Comparison of ENCODE assay signal across 12 mouse cellular contexts in genomic region chr3:58253942-58254341, GRCm38 (mm10).
DNase-seq lines count a peak whose midpoint lies in the region; ATAC-seq and TF ChIP-seq lines count a peak whose summit lies in the region.
"Had no signal": no experiment of that assay in that cellular context is flagged by ENCODE, and none has a peak within 500 bp of the region (broad histone marks: within the 10 kb centered on the region; RNA-seq: fewer than 3 reads in every experiment).

No protein-coding gene starts in this region.

- no peak overlapping the region for H3K27ac ChIP-seq in heart, embryonic 16.5 days (ENCODE audit: low read length)
- no peak overlapping the region for H3K27ac ChIP-seq in forebrain, embryonic 15.5 days (replicated peaks)
- no peak overlapping the region for H3K27ac ChIP-seq in stomach, postnatal 0 days (replicated peaks)
- H3K27ac ChIP-seq: forebrain, embryonic 13.5 days; limb, embryonic 10.5 days; macrophage; neural tube, embryonic 12.5 days had no signal

- intact Hi-C loops in left cerebral cortex, postnatal 36 days (cut with DNase I): loop anchor here (2.0 kb wide), 1 partner anchor 161 kb away; the partner anchor contains the start of gene Tsc22d2

- peak; percentile 52 for ATAC-seq in heart, embryonic 16.5 days (replicated peaks; ENCODE audit: extremely low read depth, insufficient read depth, low FRiP score)
- no peak for ATAC-seq in forebrain, embryonic 15.5 days (replicated peaks)
- ATAC-seq in stomach, postnatal 0 days (ENCODE audit: low FRiP score, low TSS enrichment): no peak
- ATAC-seq: forebrain, embryonic 13.5 days had no signal

- H3K4me2 ChIP-seq in heart, embryonic 16.5 days (ENCODE audit: low read depth, low read length): no peak overlapping the region
- H3K4me2 ChIP-seq in forebrain, embryonic 15.5 days (replicated peaks): no peak overlapping the region
- H3K4me2 ChIP-seq in stomach, postnatal 0 days (replicated peaks; ENCODE audit: low read depth): no peak overlapping the region
- H3K4me2 ChIP-seq: forebrain, embryonic 13.5 days; neural tube, embryonic 12.5 days had no signal

- no peaks in the 10 kb centered on the region for H3K9me3 ChIP-seq in heart, embryonic 16.5 days (replicated peaks; ENCODE audit: control insufficient read depth, low read length)
- H3K9me3 ChIP-seq in forebrain, embryonic 15.5 days: no peaks in the 10 kb centered on the region
- no peaks in the 10 kb centered on the region for H3K9me3 ChIP-seq in stomach, postnatal 0 days (ENCODE audit: control insufficient read depth, low read length)
- H3K9me3 ChIP-seq: forebrain, embryonic 13.5 days; limb, embryonic 10.5 days; neural tube, embryonic 12.5 days had no signal

- no peaks in the 10 kb centered on the region for H3K27me3 ChIP-seq in heart, embryonic 16.5 days (ENCODE audit: control insufficient read depth, insufficient read depth, low read length)
- no peaks in the 10 kb centered on the region for H3K27me3 ChIP-seq in forebrain, embryonic 15.5 days
- H3K27me3 ChIP-seq in stomach, postnatal 0 days (ENCODE audit: control insufficient read depth, insufficient read depth, low read length): no peaks in the 10 kb centered on the region
- H3K27me3 ChIP-seq: forebrain, embryonic 13.5 days; neural tube, embryonic 12.5 days had no signal

- WGBS in heart, embryonic 16.5 days: 33% methylated on average over 8 of the region's 8 CpGs
- 73% methylated on average over 8 of the region's 8 CpGs for WGBS in forebrain, embryonic 15.5 days
- WGBS in stomach, postnatal 0 days: 46% methylated on average over 8 of the region's 8 CpGs

- no peak overlapping the region for H3K4me3 ChIP-seq in heart, embryonic 16.5 days (ENCODE audit: low read length)
- H3K4me3 ChIP-seq in forebrain, embryonic 15.5 days: no peak overlapping the region
- no peak overlapping the region for H3K4me3 ChIP-seq in stomach, postnatal 0 days (ENCODE audit: low read depth, low read length)
- H3K4me3 ChIP-seq: forebrain, embryonic 13.5 days; limb, embryonic 10.5 days; neural tube, embryonic 12.5 days had no signal

- no peaks in the 10 kb centered on the region for H3K36me3 ChIP-seq in heart, embryonic 16.5 days (ENCODE audit: control insufficient read depth, insufficient read depth)
- no peaks in the 10 kb centered on the region for H3K36me3 ChIP-seq in forebrain, embryonic 15.5 days
- no peaks in the 10 kb centered on the region for H3K36me3 ChIP-seq in stomach, postnatal 0 days (ENCODE audit: control insufficient read depth, insufficient read depth, low read length)
- H3K36me3 ChIP-seq: limb, embryonic 10.5 days; neural tube, embryonic 12.5 days had no signal

- peaks cover 6% of the 10 kb centered on the region for H3K4me1 ChIP-seq in heart, embryonic 16.5 days (ENCODE audit: control insufficient read depth, insufficient read depth, low read length)
- no peaks in the 10 kb centered on the region for H3K4me1 ChIP-seq in forebrain, embryonic 15.5 days
- H3K4me1 ChIP-seq in stomach, postnatal 0 days (replicated peaks; ENCODE audit: control insufficient read depth, insufficient read depth): no peaks in the 10 kb centered on the region
- H3K4me1 ChIP-seq: forebrain, embryonic 13.5 days; limb, embryonic 10.5 days; neural tube, embryonic 12.5 days had no signal

- H3K9ac ChIP-seq in heart, embryonic 16.5 days (ENCODE audit: low read length): no peak overlapping the region
- H3K9ac ChIP-seq in forebrain, embryonic 15.5 days (replicated peaks): no peak overlapping the region
- H3K9ac ChIP-seq in stomach, postnatal 0 days (ENCODE audit: low read length): no peak overlapping the region
- H3K9ac ChIP-seq: forebrain, embryonic 13.5 days; neural tube, embryonic 12.5 days had no signal

- no peak for TF ChIP-seq CTCF in stomach, postnatal 0 days (IDR thresholded peaks at IDR 0.05; ENCODE audit: low read depth)

- no peak for TF ChIP-seq EP300 in stomach, postnatal 0 days (optimal IDR thresholded peaks at IDR 0.05)

- peak; percentile 48 for DNase-seq in adrenal gland, adult 2 months
- DNase-seq in adrenal gland, adult 8-10 months: no peak
- DNase-seq in layer of hippocampus, adult 11-12 months (ENCODE audit: low spot score): peak; percentile 41
- DNase-seq in layer of hippocampus, postnatal 25 days (ENCODE audit: extremely low spot score in 1 of 2, low spot score in 1 of 2): no peak
- peak; percentile 38 to 49 for DNase-seq in left cerebral cortex, postnatal 36 days (ENCODE audit: low spot score in 2 of 2)
- DNase-seq in stomach, postnatal 0 days (ENCODE audit: low spot score): no peak

Comparison
In these comparisons a context has a peak if more than half of its experiments do, and no peak if none do; other contexts are left out.
1. DNase-seq: peak in adrenal gland, adult 2 months (single experiment), layer of hippocampus, adult 11-12 months (single experiment) and left cerebral cortex, postnatal 36 days (2 of 2); none in adrenal gland, adult 8-10 months (single experiment), layer of hippocampus, postnatal 25 days (0 of 2) and stomach, postnatal 0 days (single experiment).